Mouse (Mus musculus) CD4-positive naive resting alpha-beta T cell, adult 57 days (primary cell): Measurements from ENCODE around the gene Senp8. TPM values are rescaled to one million over a fixed set of nuclear protein-coding genes. Genes with fewer than 3 reads are reported as not detected.

Source experiments
- total RNA-seq: library from RNA; stranded (reverse); gene quantifications from one replicate; pipeline ENCODE4 v1.2.4, GENCODE M21; 2023

Senp8 gene
- total RNA-seq = 1.4 TPM

GRCm38 (mm10) chr9:59750267-59751065 lies at the start of gene Senp8, which contains the start of gene Myo9a:
Gene Senp8, minus strand, starts transcription at chr9:59750710.
Gene Myo9a, plus strand, starts transcription at chr9:59750896.

Other genes with a start within 250 kb of the Senp8 start
- gene Hexa, start 211.2 kb downstream of the Senp8 start, total RNA-seq = 44.5 TPM
- 0.71 TPM for gene Tmem202, start 210.9 kb downstream of the Senp8 start, total RNA-seq
- not detected for gene Celf6, start 172.8 kb downstream of the Senp8 start, total RNA-seq
- gene Parp6, start 133.4 kb downstream of the Senp8 start, total RNA-seq = 68.5 TPM
- gene Pkm, start 94.3 kb downstream of the Senp8 start, total RNA-seq = 408 TPM
- not detected for gene Gramd2, start 70.6 kb downstream of the Senp8 start, total RNA-seq
- gene Myo9a, start 186 bp upstream of the Senp8 start, total RNA-seq = 20.5 TPM
- not detected for gene Nr2e3, start 209.9 kb upstream of the Senp8 start, total RNA-seq